Mouse (Mus musculus) forebrain, embryonic 10.5 days (tissue): ENCODE measurements around the gene Glp2r. TPM values are rescaled to one million over a fixed set of nuclear protein-coding genes. Genes with fewer than 3 reads are reported as not detected.

Experiments
- DNase-seq: peaks from one replicate; pipeline ENCODE4 v3.0.0-alpha.2; 2017; ENCODE audit warnings: low spot score; ENCODE audit errors: extremely low spot score
- H3K27ac ChIP-seq: fragments of 300-500 bp; sonication (generic); 2 replicates; pipeline ENCODE4 v1.5.1; 2016; ENCODE audit warnings: mild to moderate bottlenecking
- H3K27me3 ChIP-seq: fragments of 300-500 bp; sonication (generic); 2 replicates; pipeline ENCODE4 v1.6.1; 2016; ENCODE audit warnings: mild to moderate bottlenecking; ENCODE audit not compliant: poor library complexity, severe bottlenecking
- H3K36me3 ChIP-seq: fragments of 300-500 bp; sonication (generic); replicated peaks from 2 replicates; pipeline ENCODE4 v1.6.1; 2016; ENCODE audit warnings: mild to moderate bottlenecking, moderate library complexity
- H3K4me1 ChIP-seq: fragments of 300-500 bp; sonication (generic); 2 replicates; pipeline ENCODE4 v1.6.1; 2016
- H3K4me3 ChIP-seq: fragments of 300-500 bp; sonication (generic); 2 replicates; pipeline ENCODE4 v1.5.1; 2016; ENCODE audit warnings: mild to moderate bottlenecking, moderate library complexity
- H3K9me3 ChIP-seq: fragments of 300-500 bp; sonication (generic); 2 replicates; pipeline ENCODE4 v1.6.1; 2016; ENCODE audit warnings: mild to moderate bottlenecking, moderate library complexity
- WGBS: fragments of 180-500 bp; shearing (Covaris S2); methylation state at CpG from one replicate; pipeline ENCODE4 v1.1.7; 2016; 5-methylcytosine and 5-hydroxymethylcytosine counted together
- polyA plus RNA-seq: library from polyadenylated mRNA; unstranded; fragments of >200 nt; fragmentation: Nextera tagmentation; extraction: Ambion mirVana; gene quantifications from 2 replicates; pipeline ENCODE4 v1.2.1, GENCODE M21; 2016

Glp2r gene
- polyA plus RNA-seq, 1 experiment from 2014 or later, result not detected

DNA sequence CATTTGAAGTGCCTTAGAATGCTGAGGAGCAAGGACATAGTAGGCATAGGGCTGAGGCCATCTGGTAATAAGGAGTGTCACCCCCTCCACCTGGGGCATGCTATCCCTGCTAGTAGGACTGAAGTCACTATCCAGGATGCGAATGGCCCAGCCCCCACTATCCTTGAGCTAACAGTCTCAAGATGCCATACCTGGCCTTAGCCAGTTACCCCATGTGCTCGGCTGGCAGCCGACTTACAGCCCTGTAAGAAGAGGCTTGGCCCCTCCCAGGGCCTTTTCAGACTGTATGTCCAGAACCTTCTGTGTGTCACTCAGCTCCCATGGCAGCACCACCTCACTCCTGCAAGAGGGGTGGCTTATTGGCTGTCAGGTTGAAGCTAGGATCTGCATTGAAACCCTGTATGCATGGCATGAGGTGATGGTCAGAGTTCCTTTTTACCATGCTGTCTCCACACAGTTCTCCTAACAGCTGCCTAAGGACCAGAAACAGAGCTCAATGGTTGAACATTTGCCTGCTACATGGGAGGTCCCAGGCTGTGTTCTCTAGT is 102.4 kb downstream of the Glp2r start:
- H3K9me3 ChIP-seq, result no peaks in the 10 kb centered on the region
- no peaks in the 10 kb centered on the region for H3K4me1 ChIP-seq
- no peaks in the 10 kb centered on the region for H3K27me3 ChIP-seq
- DNase-seq, result no peak
- WGBS, result 92% methylated on average over 3 of the region's 3 CpGs
- no peak overlapping the region for H3K4me3 ChIP-seq
- no peaks in the 10 kb centered on the region for H3K36me3 ChIP-seq
- H3K27ac ChIP-seq, result no peak overlapping the region

DNA sequence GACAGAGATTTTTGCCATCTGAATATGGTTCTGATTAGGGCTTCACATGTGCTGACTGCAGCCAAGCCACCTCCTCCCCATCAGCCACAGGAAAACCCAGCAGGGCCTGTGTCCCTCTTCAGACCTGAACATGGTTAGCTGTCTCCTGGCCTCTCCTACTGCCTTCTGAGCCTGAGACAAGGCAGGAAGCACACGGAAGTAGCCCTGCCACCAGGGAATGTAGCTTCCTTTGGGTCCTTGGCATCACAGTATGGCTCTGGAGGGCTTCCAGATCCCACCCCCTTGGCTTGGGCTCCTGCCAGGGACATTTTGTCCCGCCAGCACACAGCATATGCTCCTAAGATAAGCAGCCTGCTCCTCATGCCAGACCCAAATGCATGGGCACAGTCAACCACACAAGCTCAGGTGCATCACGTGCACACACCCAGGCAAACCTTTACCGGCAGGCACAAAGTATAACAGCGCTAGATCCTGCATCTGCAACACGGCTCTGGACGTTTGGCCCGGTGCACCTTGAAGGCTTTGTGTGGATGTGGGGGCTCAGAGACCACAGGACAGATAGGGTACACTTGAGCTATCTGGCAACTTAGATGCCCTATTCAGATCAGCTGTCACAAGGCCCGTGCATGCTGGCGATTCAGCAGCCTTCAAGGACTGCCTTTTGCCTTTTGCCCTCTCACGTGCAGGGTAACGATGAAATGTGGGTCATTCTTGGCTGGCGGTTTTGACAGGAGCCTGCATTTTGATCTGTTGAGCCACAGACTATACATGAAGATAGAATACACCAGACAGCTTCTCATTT is 103.2 kb downstream of the Glp2r start:
- 87% methylated on average over 13 of the region's 13 CpGs for WGBS
- Histone ChIP-seq H3K9me3 (no peaks in the 10 kb centered on the region), H3K4me1 (no peaks in the 10 kb centered on the region), H3K36me3 (no peaks in the 10 kb centered on the region), H3K4me3 (no peak overlapping the region), H3K27ac (no peak overlapping the region), H3K27me3 (no peaks in the 10 kb centered on the region)
- DNase-seq, result no peak

DNA sequence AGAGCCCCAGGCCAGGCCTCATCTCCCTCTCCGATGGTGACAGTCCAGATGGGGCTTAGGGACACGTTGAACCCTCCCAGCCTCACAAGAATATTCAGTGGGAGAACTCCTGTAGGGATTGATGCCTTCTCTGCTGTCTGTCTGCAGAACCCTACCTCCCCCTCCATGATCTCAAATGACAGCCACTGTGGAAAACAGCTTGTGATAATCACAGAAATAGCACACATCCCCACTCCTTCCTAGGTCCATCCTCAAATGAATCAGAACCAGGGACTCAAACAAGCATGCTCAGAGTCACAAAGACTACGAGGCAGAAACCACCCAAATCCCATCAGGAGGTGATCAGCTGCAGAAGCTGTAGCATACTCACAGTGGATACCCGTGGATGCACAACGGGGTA is 104.8 kb downstream of the Glp2r start:
- no peak for DNase-seq
- Histone ChIP-seq H3K27ac (no peak overlapping the region), H3K4me3 (no peak overlapping the region), H3K27me3 (no peaks in the 10 kb centered on the region), H3K9me3 (no peaks in the 10 kb centered on the region), H3K4me1 (no peaks in the 10 kb centered on the region), H3K36me3 (no peaks in the 10 kb centered on the region)
- 87% methylated on average over 5 of the region's 5 CpGs for whole genome bisulfite sequencing

DNA sequence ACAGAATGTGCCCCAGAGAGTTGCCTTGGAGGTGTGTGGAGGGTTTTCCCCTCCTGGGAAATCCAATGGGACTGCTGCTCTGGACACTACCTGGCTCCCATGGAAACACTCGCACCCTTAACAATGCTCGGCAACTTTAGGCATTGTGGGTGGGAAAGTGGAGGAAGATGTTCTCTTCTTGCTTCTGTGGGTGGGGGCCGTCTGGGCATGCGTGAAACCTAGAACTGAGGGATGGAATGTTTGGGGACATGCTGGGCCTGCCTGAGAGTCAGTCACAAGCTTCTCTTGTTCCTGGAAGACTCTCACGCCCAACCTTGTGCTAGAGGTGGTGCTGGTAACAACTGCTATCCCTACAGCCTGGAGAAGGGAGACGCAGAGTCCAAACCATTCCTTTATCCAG is 106.0 kb downstream of the Glp2r start:
- no peak for DNase-seq
- Histone ChIP-seq H3K4me1 (no peaks in the 10 kb centered on the region), H3K9me3 (no peaks in the 10 kb centered on the region), H3K36me3 (no peaks in the 10 kb centered on the region), H3K4me3 (no peak overlapping the region), H3K27me3 (no peaks in the 10 kb centered on the region), H3K27ac (no peak overlapping the region)
- 83% methylated on average over 6 of the region's 6 CpGs for WGBS

DNA sequence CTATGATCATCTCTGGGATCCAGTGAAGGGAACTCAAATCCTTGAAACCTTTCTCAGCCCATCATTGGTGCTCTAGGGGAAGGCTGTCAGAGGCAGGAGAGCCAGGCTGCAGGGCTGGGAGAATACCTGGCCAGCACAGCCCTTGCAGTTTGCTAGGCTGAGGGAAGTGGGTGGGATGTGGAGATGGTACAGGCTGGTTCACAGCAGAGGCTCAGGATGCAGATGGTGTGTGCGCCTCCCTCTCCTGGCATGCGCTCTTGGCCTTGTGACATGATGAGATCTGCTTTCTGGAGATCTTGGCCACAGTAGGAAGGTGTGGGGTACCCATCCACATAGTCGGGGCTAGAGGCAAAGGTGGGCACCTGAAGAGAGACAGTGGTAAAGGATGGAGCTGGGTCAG is 106.7 kb downstream of the Glp2r start:
- Histone ChIP-seq H3K9me3 (no peaks in the 10 kb centered on the region), H3K4me3 (no peak overlapping the region), H3K27me3 (no peaks in the 10 kb centered on the region), H3K4me1 (no peaks in the 10 kb centered on the region), H3K36me3 (no peaks in the 10 kb centered on the region), H3K27ac (no peak overlapping the region)
- DNase-seq, result no peak
- 85% methylated on average over 3 of the region's 3 CpGs for WGBS

DNA sequence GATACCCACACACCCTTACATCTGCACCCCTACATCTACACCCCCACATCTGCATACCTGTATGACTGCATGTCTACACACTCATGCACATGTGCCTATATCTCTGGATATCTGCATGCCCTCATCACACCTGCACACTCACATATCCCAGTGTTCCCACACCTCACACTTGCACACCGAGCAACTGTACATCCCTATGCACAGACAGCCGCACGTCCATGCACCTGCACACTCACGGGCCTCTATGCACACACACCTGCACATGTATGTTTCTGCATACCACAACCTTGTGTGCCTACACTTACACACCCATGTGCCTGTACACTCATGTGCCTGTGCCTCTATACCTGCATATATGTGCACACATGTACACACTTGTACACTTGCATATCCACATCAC is 107.5 kb downstream of the Glp2r start:
- DNase-seq, result no peak
- H3K9me3 ChIP-seq, result no peaks in the 10 kb centered on the region

DNA sequence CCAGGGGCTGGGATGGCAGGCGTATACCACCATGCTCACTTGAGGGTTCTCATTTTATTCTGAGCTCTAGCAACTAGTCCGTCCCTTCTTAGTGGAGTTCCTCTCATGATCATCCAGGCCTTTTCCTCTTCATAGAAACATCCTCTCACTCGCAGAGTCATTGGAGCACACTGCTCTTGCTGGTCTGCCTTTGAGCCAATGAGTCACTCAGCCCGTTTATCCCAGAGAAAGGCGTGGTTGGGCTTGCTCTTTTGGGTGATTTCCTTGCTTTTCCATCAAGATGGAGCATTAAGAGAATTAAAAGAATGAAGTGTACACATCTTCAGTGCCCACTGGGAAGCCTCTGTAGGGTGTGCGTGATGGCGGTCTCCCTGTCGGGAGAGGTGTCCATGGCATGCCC is 109.5 kb downstream of the Glp2r start:
- no peak overlapping the region for H3K4me3 ChIP-seq
- DNase-seq, result no peak
- no peaks in the 10 kb centered on the region for H3K9me3 ChIP-seq
- H3K36me3 ChIP-seq, result no peaks in the 10 kb centered on the region
- H3K4me1 ChIP-seq, result peaks cover 3% of the 10 kb centered on the region; the same call in 1 of the 2 replicates
- H3K27ac ChIP-seq, result no peak overlapping the region
- H3K27me3 ChIP-seq, result no peaks in the 10 kb centered on the region
- WGBS, result 93% methylated on average over 8 of the region's 8 CpGs

More for the DNA sequence above, 107.5 kb downstream of the Glp2r start:
- H3K27ac ChIP-seq, result no peak overlapping the region
- H3K27me3 ChIP-seq, result no peaks in the 10 kb centered on the region
- no peak overlapping the region for H3K4me3 ChIP-seq
- WGBS, result 90% methylated on average over 4 of the region's 4 CpGs
- no peaks in the 10 kb centered on the region for H3K4me1 ChIP-seq
- no peaks in the 10 kb centered on the region for H3K36me3 ChIP-seq

DNA sequence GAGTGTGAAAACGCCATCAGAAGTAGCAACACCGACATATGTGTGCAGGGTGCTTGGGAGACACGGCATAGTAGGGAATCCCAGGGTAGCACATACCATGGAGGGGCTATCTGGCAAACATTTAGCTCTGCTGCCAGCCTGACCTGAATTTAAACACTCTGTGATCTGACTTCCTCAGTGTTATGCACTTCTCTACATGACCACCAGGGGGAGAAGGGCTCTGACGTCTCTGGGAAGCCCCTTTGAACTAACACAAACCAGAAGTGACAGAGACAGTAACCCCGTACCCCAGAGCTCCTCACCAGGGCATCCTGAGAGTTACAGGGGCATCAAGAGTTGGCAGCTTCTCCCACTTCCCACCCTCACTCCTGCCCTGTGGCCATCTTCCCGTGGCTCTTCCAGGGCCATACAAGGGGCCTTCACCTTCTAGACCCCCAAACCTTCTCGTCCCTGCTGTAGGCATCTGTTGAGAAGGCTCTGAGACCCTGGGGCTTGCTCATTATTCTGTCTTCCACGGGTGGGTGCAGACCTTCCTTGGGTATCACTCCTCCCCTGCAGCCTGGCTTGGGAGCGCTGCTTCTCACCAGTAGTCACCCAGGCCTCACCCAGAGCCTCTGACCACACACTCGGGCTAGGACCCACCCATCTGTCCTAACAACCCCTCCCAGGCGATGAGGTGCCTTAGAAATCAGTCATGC is 113.1 kb downstream of the Glp2r start:
- H3K27me3 ChIP-seq, result no peaks in the 10 kb centered on the region
- H3K9me3 ChIP-seq, result no peaks in the 10 kb centered on the region
- H3K4me3 ChIP-seq, result no peak overlapping the region
- no peak overlapping the region for H3K27ac ChIP-seq
- H3K4me1 ChIP-seq, result peaks cover 8% of the 10 kb centered on the region
- 47% methylated on average over 11 of the region's 11 CpGs for WGBS
- no peaks in the 10 kb centered on the region for H3K36me3 ChIP-seq
- peak; percentile 41 for DNase-seq

DNA sequence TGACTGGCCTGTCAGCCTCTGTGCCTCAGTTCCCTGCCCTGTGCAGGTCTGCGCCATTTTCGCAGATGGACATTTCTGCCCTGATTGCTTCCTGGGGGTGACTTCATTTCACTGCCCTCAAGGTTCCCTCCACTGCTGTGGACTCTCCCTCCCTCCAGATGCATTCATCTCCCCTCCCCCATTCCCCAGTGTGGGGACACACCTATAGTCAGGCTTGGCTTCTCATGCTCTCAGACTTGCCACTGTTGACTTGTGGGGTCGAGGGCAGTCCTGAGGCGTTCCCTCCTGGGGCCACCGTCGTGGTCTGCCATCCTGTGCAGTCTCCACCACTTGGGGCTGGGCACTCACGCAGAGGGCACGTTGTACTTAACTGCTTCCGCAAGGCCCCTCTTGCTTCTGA is 114.1 kb downstream of the Glp2r start:
- H3K36me3 ChIP-seq, result no peaks in the 10 kb centered on the region
- H3K4me1 ChIP-seq, result peaks cover 17% of the 10 kb centered on the region
- H3K9me3 ChIP-seq, result no peaks in the 10 kb centered on the region
- WGBS, result 90% methylated on average over 9 of the region's 9 CpGs
- H3K27ac ChIP-seq, result no peak overlapping the region
- no peak for DNase-seq
- no peak overlapping the region for H3K4me3 ChIP-seq
- no peaks in the 10 kb centered on the region for H3K27me3 ChIP-seq

DNA sequence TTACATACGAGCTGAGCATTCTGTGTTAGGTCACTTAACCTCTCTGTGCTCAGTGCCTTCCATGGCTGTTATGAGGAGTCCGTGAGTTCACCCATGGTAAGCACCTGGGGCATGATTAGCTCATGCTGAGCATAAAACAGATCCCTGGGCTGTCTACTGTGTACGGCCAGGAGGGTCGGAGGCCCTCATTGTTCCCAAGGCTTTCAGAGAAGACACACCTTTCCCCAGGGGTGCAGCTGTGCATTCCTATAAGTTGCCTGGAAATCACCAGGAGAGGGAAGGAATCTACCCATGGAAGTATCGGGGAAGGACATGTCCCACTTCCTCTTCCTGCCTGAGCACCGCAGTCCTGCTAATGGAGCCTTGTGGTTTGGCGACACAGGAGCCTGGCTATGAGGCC is 114.6 kb downstream of the Glp2r start:
- DNase-seq, result no peak
- Histone ChIP-seq H3K27me3 (no peaks in the 10 kb centered on the region), H3K4me3 (no peak overlapping the region), H3K27ac (no peak overlapping the region), H3K9me3 (no peaks in the 10 kb centered on the region), H3K4me1 (peaks cover 17% of the 10 kb centered on the region), H3K36me3 (no peaks in the 10 kb centered on the region)
- WGBS, result 84% methylated on average over 7 of the region's 7 CpGs

DNA sequence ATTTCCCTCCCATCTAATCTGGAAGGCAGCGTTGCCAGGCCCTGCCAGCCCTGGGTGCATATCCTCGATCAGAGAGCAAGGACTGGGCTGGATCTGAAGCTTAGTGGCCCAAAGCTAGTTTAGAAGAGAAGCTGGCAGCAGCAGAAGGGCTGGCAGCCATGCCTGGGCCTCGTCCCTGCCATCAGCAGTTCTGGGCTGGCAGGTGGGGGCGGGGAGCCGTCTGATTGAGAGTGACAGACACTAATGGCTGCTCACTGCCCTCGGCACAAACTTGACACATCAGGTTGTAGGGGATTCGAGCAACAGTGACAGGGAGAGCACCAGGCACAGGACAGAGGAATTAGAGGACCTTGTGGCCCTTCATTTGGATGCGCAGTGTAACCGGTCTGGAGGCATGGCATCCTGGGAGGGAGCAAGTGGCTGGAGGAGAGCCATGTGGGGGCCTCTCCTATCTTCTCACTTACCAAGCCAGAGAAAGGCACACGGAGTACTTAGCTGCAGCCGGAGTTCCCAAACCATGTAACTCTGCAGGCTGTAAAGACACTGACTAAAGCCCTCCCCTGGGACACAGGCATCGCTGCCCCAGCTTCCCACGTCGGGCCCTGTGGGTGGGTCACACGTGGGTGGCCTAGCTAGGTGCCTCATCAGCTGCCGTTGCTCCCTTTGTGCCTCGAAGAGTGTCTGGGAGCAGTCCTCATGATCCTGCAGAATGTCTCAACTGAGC is 115.6 kb downstream of the Glp2r start:
- Histone ChIP-seq H3K9me3 (no peaks in the 10 kb centered on the region), H3K4me1 (peaks cover 18% of the 10 kb centered on the region), H3K36me3 (no peaks in the 10 kb centered on the region), H3K27me3 (no peaks in the 10 kb centered on the region), H3K4me3 (no peak overlapping the region), H3K27ac (no peak overlapping the region)
- DNase-seq, result no peak
- 82% methylated on average over 17 of the region's 17 CpGs for WGBS

DNA sequence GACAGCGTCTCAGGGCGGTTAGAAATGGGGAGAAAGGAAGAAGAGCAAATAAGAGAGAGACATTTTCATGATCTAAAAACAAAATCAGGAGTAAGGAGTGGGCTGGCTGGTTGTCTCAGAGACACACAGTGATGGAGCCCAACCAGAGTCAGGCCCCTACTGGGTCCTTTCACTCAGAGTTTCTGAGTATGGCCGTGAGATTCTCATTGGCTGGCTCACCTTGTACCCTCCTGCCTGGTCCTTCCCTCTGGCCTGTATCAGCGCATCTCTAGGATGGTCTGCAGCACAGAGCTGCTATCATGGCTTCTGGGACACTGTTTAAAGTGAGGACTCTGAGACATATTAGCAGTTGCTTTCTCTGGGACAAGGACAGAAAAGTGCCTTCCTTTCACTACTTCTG is 116.4 kb downstream of the Glp2r start:
- H3K36me3 ChIP-seq, result no peaks in the 10 kb centered on the region
- 88% methylated on average over 4 of the region's 4 CpGs for WGBS
- H3K9me3 ChIP-seq, result no peaks in the 10 kb centered on the region
- H3K27me3 ChIP-seq, result no peaks in the 10 kb centered on the region
- no peak overlapping the region for H3K4me3 ChIP-seq
- H3K4me1 ChIP-seq, result peaks cover 22% of the 10 kb centered on the region
- DNase-seq, result no peak
- no peak overlapping the region for H3K27ac ChIP-seq
